Mouse (Mus musculus): ENCODE measurements around the gene Atp6v1e2. TPM values are rescaled to one million over a fixed set of nuclear protein-coding genes. Genes with fewer than 3 reads are reported as not detected.

Gene Atp6v1e2
- 0.22 TPM in 1 of 2 replicates, not detected in the other for polyA plus RNA-seq (2012; rRNA removed)

DNA sequence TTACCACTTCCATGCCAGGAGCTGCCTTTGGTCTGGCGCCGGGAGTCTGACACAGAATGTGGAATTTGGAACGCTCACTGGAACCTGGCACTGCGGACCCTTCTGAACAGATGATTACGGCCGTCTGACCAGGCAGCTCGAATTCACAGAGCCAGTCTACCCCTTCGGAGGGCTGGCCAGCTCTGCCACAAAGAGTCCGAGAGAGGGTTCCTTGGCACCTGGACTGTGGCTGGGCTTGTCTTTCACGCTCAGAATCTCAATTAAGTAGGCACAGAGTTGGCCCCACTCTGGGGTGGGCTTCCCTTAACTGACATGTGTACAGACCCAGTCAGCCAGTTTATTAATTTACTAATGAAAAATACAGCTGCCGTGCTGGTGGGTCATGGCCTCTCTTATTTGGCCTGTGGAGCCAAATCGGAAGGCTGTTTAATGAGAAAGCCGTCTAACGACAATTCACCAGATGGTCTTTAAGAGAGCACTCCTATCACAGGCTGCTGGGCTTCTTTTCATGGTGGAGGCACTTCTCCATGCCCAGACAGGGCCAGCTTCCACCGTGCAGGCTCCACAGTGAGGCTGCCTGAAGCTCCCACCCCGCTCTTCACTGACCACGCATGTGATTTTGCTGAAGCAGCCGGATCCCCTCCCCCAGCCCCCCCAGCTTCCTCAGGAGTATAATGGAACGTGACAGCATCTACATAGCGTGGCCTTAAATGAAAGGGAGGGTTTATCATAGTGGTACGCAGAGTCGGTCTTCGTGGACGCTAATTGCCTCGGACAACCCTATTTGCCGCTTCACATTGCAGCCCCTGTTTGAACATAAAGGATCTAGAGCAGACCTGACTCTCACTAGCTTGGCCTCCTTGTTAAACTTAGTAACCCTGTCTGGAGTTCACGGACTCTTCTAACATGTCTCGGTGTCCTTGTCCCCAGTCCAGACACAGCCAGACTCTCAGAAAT lies at the start of gene Atp6v1e2:
TSS of gene Atp6v1e2 (minus strand) at position 58 of the 957 bp plus-strand sequence.
- TF ChIP-seq CTCF (IDR thresholded peaks at IDR 0.05; ENCODE audit: borderline replicate concordance, insufficient read depth, low read depth, low read length): no peak
- no peak for TF ChIP-seq POLR2A (IDR thresholded peaks at IDR 0.05; ENCODE audit: borderline replicate concordance, insufficient read depth, low read length)
- H3K27me3 ChIP-seq (ENCODE audit: control insufficient read depth, insufficient read depth, low read length): no peaks in the 10 kb centered on the region
- WGBS: 19% methylated on average over 28 of the region's 28 CpGs
- H3K4me3 ChIP-seq (replicated peaks; ENCODE audit: insufficient read depth, low read depth, low read length): no peak within 1 kb of the TSS
- no peaks in the 10 kb centered on the region for H3K4me1 ChIP-seq (ENCODE audit: control insufficient read depth, insufficient read depth, low read length)
- peak; percentile 27 to 40 for DNase-seq
- no peak within 1 kb of the TSS for H3K27ac ChIP-seq (ENCODE audit: insufficient read depth, low read length)

DNA sequence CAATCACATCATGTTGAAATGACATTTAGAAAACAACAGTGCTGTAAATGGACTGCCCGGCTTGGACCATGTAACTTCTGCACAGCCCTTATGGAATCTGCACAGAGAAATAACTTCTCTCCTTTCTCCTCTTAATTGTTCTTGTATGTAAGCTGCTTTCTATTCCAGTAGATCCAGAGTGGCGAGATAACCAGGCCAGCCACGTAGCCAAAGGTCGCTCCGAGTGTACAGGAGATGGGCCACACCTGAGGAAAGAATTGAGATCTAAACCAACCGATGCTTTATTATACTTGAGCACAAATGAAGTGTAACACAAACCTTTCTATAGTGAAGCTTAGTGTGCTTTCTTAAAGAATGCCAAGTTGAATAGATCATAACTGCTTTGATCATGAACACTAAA lies 49.6 kb upstream of the Atp6v1e2 start:
- H3K27ac ChIP-seq (ENCODE audit: insufficient read depth, low read length): no peak overlapping the region
- no peaks in the 10 kb centered on the region for H3K4me1 ChIP-seq (ENCODE audit: control insufficient read depth, insufficient read depth, low read length)
- no peak overlapping the region for H3K4me3 ChIP-seq (replicated peaks; ENCODE audit: insufficient read depth, low read depth, low read length)
- DNase-seq: no peak
- TF ChIP-seq POLR2A (IDR thresholded peaks at IDR 0.05; ENCODE audit: borderline replicate concordance, insufficient read depth, low read length) (no peak), CTCF (IDR thresholded peaks at IDR 0.05; ENCODE audit: borderline replicate concordance, insufficient read depth, low read depth, low read length) (no peak)
- no peaks in the 10 kb centered on the region for H3K27me3 ChIP-seq (ENCODE audit: control insufficient read depth, insufficient read depth, low read length)
- WGBS: 98% methylated on average over 6 of the region's 6 CpGs

DNA sequence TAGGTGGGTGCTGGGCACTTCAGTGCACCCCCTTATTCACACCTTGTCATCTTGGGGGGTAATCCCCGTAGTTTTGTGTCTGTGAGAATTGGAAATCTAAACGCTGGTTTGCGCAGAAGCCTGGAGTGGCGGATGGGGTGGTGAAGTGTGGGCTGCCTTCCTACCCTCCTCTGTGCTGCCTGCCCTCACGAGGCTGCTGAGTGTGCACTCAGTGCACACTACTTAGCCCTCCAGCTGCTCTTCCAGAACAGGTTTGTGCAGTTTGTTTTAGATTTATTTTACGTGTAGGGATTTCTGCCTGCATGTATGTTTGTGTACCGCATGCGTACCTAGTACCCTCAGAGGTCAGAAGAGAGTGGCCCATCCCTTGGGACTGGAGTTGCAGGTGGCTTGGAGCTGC lies 43.6 kb upstream of the Atp6v1e2 start:
- 93% methylated on average over 8 of the region's 8 CpGs for WGBS
- H3K27ac ChIP-seq (ENCODE audit: insufficient read depth, low read length): no peak overlapping the region
- H3K4me3 ChIP-seq (replicated peaks; ENCODE audit: insufficient read depth, low read depth, low read length): no peak overlapping the region
- no peak for DNase-seq
- peaks cover 5% of the 10 kb centered on the region for H3K4me1 ChIP-seq (ENCODE audit: control insufficient read depth, insufficient read depth, low read length)
- TF ChIP-seq CTCF (IDR thresholded peaks at IDR 0.05; ENCODE audit: borderline replicate concordance, insufficient read depth, low read depth, low read length) (no peak), POLR2A (IDR thresholded peaks at IDR 0.05; ENCODE audit: borderline replicate concordance, insufficient read depth, low read length) (no peak)
- no peaks in the 10 kb centered on the region for H3K27me3 ChIP-seq (ENCODE audit: control insufficient read depth, insufficient read depth, low read length)

DNA sequence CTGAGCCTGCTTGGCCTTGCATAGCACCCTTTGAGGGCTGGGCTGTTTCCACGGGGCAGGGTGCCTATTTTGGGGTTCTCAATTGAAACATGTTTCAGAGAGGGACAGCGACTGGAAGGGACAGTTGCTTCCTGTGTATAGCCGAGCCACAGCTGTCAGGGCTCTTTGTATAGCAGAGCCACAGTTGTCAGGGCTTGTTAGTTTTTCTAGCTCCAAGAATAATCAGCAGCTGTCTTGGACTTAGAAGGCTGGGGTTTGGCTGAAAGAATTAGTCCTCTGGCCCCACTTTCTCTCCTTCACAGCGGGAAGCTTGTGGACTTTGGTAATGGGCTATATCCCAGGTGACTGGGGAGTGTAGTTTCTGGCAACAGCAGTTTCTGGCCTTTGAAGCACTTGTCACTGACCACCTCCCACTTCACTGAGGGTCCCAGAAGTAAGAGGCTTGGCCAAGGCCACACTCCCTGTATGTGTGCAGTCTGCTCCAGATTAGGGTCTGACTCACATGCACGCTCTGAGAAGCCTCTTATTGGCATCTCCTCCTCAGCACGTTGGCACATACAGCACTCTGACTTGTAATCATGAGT lies 41.0 kb upstream of the Atp6v1e2 start:
- no peaks in the 10 kb centered on the region for H3K27me3 ChIP-seq (ENCODE audit: control insufficient read depth, insufficient read depth, low read length)
- no peak for DNase-seq
- 39% methylated on average over 6 of the region's 6 CpGs for WGBS
- TF ChIP-seq POLR2A (IDR thresholded peaks at IDR 0.05; ENCODE audit: borderline replicate concordance, insufficient read depth, low read length) (no peak), CTCF (IDR thresholded peaks at IDR 0.05; ENCODE audit: borderline replicate concordance, insufficient read depth, low read depth, low read length) (no peak)
- no peak overlapping the region for H3K4me3 ChIP-seq (replicated peaks; ENCODE audit: insufficient read depth, low read depth, low read length)
- H3K27ac ChIP-seq (ENCODE audit: insufficient read depth, low read length): no peak overlapping the region
- peaks cover 5% of the 10 kb centered on the region for H3K4me1 ChIP-seq (ENCODE audit: control insufficient read depth, insufficient read depth, low read length)

DNA sequence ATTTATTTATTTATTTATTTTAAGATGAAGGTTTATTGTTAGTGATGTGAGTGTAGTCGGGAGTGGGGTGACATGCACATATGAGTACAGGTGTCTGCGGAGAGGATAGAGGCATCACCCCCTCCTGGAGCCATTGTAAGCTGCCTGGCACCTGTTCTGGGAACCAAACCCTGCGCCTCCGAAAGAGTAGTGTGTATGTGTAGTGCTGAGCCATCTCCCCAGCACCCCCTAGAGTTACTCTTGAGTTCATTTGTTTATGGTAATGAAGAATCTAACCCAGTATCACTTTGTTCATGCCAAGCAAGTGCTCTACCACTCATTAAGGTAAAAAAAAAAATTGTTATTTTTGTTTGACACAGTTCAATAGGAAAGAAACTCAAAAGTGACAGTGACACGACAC lies 40.5 kb upstream of the Atp6v1e2 start:
- 73% methylated on average over 5 of the region's 5 CpGs for WGBS
- TF ChIP-seq CTCF (IDR thresholded peaks at IDR 0.05; ENCODE audit: borderline replicate concordance, insufficient read depth, low read depth, low read length) (no peak), POLR2A (IDR thresholded peaks at IDR 0.05; ENCODE audit: borderline replicate concordance, insufficient read depth, low read length) (no peak)
- H3K4me3 ChIP-seq (replicated peaks; ENCODE audit: insufficient read depth, low read depth, low read length): no peak overlapping the region
- no peak overlapping the region for H3K27ac ChIP-seq (ENCODE audit: insufficient read depth, low read length)
- peaks cover 5% of the 10 kb centered on the region for H3K4me1 ChIP-seq (ENCODE audit: control insufficient read depth, insufficient read depth, low read length)
- H3K27me3 ChIP-seq (ENCODE audit: control insufficient read depth, insufficient read depth, low read length): no peaks in the 10 kb centered on the region
- DNase-seq: no peak

DNA sequence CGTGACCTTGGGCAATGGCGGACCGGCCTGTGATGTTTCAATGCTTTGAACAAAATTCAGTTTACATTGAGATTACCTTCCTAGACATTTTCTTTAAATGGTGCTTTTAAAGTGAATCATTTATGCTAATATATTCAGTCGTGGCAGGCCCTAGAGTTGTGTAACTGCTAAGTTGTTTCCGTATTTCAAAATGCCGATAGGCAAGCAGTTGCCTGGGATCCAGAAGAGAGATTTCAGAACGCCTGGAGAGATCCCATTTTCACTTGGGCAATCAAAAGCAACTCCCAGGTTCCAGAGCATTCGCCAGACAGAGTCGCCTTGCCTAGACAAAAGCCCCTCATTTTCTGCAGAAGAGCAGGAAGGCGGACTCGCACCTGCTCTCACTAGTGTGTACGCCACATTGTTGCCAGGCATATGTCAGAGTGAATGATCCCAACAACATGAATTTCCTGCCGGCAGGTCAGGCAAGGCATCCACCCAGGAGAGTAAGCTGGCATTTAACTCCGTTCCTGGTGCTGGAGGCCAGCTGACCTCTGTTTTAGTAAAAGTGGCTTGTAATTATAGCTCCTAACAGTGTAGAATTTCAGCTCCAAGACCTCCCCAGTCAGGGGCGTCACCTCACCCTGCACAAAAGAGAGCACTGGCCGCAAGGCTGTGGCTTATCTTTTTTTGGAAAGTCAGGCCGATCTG lies 38.9 kb upstream of the Atp6v1e2 start:
- TF ChIP-seq CTCF (IDR thresholded peaks at IDR 0.05; ENCODE audit: borderline replicate concordance, insufficient read depth, low read depth, low read length) (no peak), POLR2A (IDR thresholded peaks at IDR 0.05; ENCODE audit: borderline replicate concordance, insufficient read depth, low read length) (no peak)
- peak in 1 of 2 experiments; percentile 14 for DNase-seq
- Histone ChIP-seq H3K4me1 (ENCODE audit: control insufficient read depth, insufficient read depth, low read length) (peaks cover 5% of the 10 kb centered on the region), H3K4me3 (replicated peaks; ENCODE audit: insufficient read depth, low read depth, low read length) (no peak overlapping the region), H3K27ac (ENCODE audit: insufficient read depth, low read length) (no peak overlapping the region), H3K27me3 (ENCODE audit: control insufficient read depth, insufficient read depth, low read length) (no peaks in the 10 kb centered on the region)
- 40% methylated on average over 17 of the region's 17 CpGs for WGBS

DNA sequence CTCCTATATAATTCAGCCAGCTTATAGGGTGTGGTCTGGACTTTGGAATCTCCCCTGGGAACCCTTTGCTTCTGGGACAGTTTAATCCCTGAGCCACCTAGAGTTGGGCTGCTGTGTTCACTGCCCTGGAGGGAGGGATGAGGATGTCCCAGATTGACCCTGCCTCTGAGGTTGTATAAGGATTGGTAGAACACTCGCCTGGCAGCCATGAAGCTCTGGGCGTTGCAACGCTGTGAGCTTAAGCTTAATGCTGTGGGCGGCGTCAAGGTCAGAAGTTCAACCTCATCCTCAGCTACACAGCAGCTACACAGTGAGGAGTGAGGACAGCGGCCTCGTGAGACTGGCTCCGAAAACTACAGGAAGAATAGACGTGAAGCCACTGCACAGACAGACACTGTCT lies 34.8 kb upstream of the Atp6v1e2 start:
- no peaks in the 10 kb centered on the region for H3K27me3 ChIP-seq (ENCODE audit: control insufficient read depth, insufficient read depth, low read length)
- WGBS: 81% methylated on average over 9 of the region's 9 CpGs

More for the DNA sequence above, 34.8 kb upstream of the Atp6v1e2 start:
- H3K4me1 ChIP-seq (ENCODE audit: control insufficient read depth, insufficient read depth, low read length): peaks cover 5% of the 10 kb centered on the region
- DNase-seq: no peak
- no peak for TF ChIP-seq POLR2A (IDR thresholded peaks at IDR 0.05; ENCODE audit: borderline replicate concordance, insufficient read depth, low read length)
- no peak for TF ChIP-seq CTCF (IDR thresholded peaks at IDR 0.05; ENCODE audit: borderline replicate concordance, insufficient read depth, low read depth, low read length)
- H3K27ac ChIP-seq (ENCODE audit: insufficient read depth, low read length): no peak overlapping the region
- H3K4me3 ChIP-seq (replicated peaks; ENCODE audit: insufficient read depth, low read depth, low read length): no peak overlapping the region

Measured in cerebellum, adult 2 months (tissue).